Mouse (Mus musculus): Measurements from ENCODE around the gene Padi4. TPM values are rescaled to one million over a fixed set of nuclear protein-coding genes. Genes with fewer than 3 reads are reported as not detected.

Padi4 gene
- total and polyA plus RNA-seq, 3 experiments, result not detected

DNA sequence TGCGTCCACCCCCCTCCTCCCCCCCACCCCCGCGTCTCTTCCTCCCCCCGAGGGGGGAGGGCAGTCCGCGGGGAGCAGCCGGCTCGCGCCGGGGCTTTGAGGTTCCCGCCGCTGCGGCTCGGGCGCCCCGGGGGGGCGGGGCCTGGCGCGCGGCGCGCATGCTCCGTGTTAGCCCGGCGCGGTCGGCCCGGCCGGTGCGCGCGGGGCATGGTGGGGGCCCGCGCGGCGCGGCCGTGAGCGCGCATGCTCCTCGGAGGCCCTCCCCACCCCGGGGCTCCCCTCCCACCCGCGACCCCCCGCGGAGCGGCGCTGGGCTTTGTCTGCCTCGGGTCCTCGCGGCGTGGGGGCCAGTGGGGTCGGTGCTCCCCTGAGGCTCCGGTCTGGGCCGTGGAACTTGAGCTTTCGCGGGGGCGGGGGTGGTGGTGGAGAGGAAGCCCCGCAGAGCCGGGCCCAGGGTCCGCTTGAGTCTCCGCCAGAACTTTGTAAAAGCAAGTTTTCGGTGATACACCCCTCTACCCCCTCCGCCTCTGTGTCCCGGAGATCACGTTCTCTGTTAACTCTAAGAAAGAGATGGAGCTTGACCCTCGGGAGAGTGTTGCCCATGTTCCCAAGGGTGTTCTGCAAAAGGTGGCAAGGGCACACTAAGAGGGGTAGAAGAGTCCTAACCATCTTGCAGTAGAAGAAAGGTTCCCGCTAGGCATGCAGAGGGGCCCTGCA is 71.3 kb downstream of the Padi4 start:
- no peaks in the 10 kb centered on the region for H3K9me3 ChIP-seq (replicated peaks; ENCODE audit: low read length)
- H3K36me3 ChIP-seq (replicated peaks in 1 of 2; ENCODE audit: control insufficient read depth in 1 of 2, insufficient read depth in 1 of 2, low read length in 1 of 2), result peaks cover 37 to 49% of the 10 kb centered on the region in 2 experiments
- peak overlapping the region; percentile 92 for H3K9ac ChIP-seq (ENCODE audit: insufficient read depth, low read depth)
- H3K27me3 ChIP-seq (replicated peaks), result no peaks in the 10 kb centered on the region
- H3K79me2 ChIP-seq (replicated peaks; ENCODE audit: control insufficient read depth, extremely low read depth, insufficient read depth, poor library complexity, severe bottlenecking), result peaks cover 60% of the 10 kb centered on the region
- peak overlapping the region; percentile 91 for H3K4me2 ChIP-seq (ENCODE audit: insufficient read depth, low read depth, poor library complexity, severe bottlenecking)
- in situ Hi-C loops (cut with MboI; ENCODE audit: low pct_ligation_motif_present, low pct_unique_long_range_greater_than_20kb, low sequenced_read_pairs) (no loop called here), dilution Hi-C loops (cut with MboI; ENCODE audit: extremely low pct_ligation_motif_present, extremely low pct_unique_long_range_greater_than_20kb, low sequenced_read_pairs) (no loop called here)
- H3K4me3 ChIP-seq (replicated peaks in 1 of 3; ENCODE audit: low read depth in 2 of 3, low read length in 2 of 3, poor library complexity in 1 of 3), result peak overlapping the region; percentile 63 to 81 (median 78)
- peak; percentile 68 for DNase-seq (ENCODE audit: extremely low read depth)
- H3K4me1 ChIP-seq (ENCODE audit: control insufficient read depth in 1 of 2, insufficient read depth in 2 of 2), result peaks cover 18 to 60% of the 10 kb centered on the region in 2 experiments
- peak overlapping the region; percentile 3; the same call in 1 of the 2 replicates for H3K27ac ChIP-seq (ENCODE audit: insufficient read depth, low read depth)
- TF ChIP-seq NRF1 (IDR thresholded peaks at IDR 0.05; ENCODE audit: low read depth, low read length) (peak; percentile 87), ZC3H11A (IDR thresholded peaks at IDR 0.05; ENCODE audit: low read depth, low read length) (no peak)

DNA sequence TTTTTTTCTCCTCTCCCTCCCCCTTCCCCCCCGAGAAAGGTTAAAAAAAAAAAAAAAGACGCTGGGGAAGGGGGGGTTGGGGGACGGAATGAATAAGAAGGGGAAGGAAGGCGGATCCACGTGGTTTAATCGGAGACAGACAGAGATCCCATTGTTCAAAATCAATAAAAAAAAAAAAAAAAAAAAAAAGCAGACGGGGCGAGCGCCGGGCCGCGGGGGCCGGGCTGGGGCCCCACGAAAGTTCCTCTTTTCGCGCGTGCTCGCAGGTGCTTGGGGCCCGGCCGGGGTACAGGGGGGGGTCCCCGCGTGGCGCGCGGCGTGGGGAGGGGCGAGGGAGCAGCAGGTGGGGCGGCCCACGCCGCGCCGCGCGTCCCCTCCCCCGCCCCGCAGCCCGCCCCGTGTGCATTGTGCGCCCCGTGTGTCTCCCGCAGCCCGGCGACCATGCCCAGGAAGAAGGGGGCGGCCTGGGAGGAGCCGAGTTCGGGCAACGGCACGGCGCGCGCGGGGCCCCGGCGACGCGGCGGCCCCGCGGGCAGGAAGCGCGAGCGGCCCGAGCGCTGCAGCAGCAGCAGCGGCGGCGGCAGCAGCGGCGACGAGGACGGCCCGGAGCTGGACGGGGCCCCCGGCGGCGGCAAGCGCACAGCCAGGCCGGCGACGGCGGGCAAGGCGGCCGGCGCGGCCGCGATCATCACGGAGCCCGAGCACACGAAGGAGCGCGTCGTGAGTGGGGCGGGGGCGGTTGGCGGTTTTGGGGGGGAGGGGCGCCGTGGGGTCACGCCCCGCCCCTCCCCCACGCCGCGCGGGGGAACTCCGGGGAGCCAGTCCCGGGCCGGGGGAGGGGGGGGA is 72.1 kb downstream of the Padi4 start:
- peak overlapping the region; percentile 54 for H3K27ac ChIP-seq (ENCODE audit: insufficient read depth, low read depth)
- no peaks in the 10 kb centered on the region for H3K27me3 ChIP-seq (replicated peaks)
- in situ Hi-C loops (cut with MboI; ENCODE audit: low pct_ligation_motif_present, low pct_unique_long_range_greater_than_20kb, low sequenced_read_pairs), result no loop called here
- no peaks in the 10 kb centered on the region for H3K9me3 ChIP-seq (replicated peaks; ENCODE audit: low read length)
- peaks cover 18 to 54% of the 10 kb centered on the region in 2 experiments for H3K4me1 ChIP-seq (ENCODE audit: control insufficient read depth in 1 of 2, insufficient read depth in 2 of 2)
- peak; percentile 51 for DNase-seq (ENCODE audit: extremely low read depth)
- peak overlapping the region; percentile 63 to 95 (median 81) for H3K4me3 ChIP-seq (replicated peaks in 1 of 3; ENCODE audit: low read depth in 2 of 3, low read length in 2 of 3, poor library complexity in 1 of 3)
- H3K4me2 ChIP-seq (ENCODE audit: insufficient read depth, low read depth, poor library complexity, severe bottlenecking), result no peak overlapping the region
- peaks cover 52% of the 10 kb centered on the region for H3K79me2 ChIP-seq (replicated peaks; ENCODE audit: control insufficient read depth, extremely low read depth, insufficient read depth, poor library complexity, severe bottlenecking)
- H3K9ac ChIP-seq (ENCODE audit: insufficient read depth, low read depth), result peak overlapping the region; percentile 92
- peaks cover 29 to 40% of the 10 kb centered on the region in 2 experiments for H3K36me3 ChIP-seq (replicated peaks in 1 of 2; ENCODE audit: control insufficient read depth in 1 of 2, insufficient read depth in 1 of 2, low read length in 1 of 2)
- dilution Hi-C loops (cut with MboI; ENCODE audit: extremely low pct_ligation_motif_present, extremely low pct_unique_long_range_greater_than_20kb, low sequenced_read_pairs), result no loop called here
- no peak for TF ChIP-seq CTCF (conservative IDR thresholded peaks at IDR 0.05 in 1 of 2, IDR thresholded peaks at IDR 0.05 in 1 of 2; ENCODE audit: low read depth in 2 of 2, low read length in 2 of 2)
- no peak for TF ChIP-seq JUN (IDR thresholded peaks at IDR 0.05; ENCODE audit: insufficient read depth, low read depth, low read length)
- TF ChIP-seq JUND (conservative IDR thresholded peaks at IDR 0.05; ENCODE audit: low read depth, low read length), result no peak
- TF ChIP-seq MEF2A (IDR thresholded peaks at IDR 0.05; ENCODE audit: borderline replicate concordance, low read depth, low read length), result no peak; the same call in 1 of the 2 replicates
- TF ChIP-seq MYC (IDR thresholded peaks at IDR 0.05; ENCODE audit: low read depth, low read length), result 0 out of 2 replicates have a peak, but pooled peaks have one; percentile 12
- TF ChIP-seq UBTF (IDR thresholded peaks at IDR 0.05; ENCODE audit: low read depth, low read length), result no peak
- no peak; the same call in 1 of the 2 replicates for TF ChIP-seq MXI1 (IDR thresholded peaks at IDR 0.05; ENCODE audit: low read depth, low read length)
- TF ChIP-seq SMC3 (IDR thresholded peaks at IDR 0.05; ENCODE audit: low read depth, low read length), result no peak
- TF ChIP-seq PAX5 (IDR thresholded peaks at IDR 0.05; ENCODE audit: low read length), result no peak
- 0 out of 2 replicates have a peak, but pooled peaks have one; percentile 33 for TF ChIP-seq RCOR1 (conservative IDR thresholded peaks at IDR 0.05; ENCODE audit: low read depth, low read length)
- TF ChIP-seq ZNF384 (IDR thresholded peaks at IDR 0.05; ENCODE audit: low read depth, low read length), result peak; percentile 96
- 0 out of 2 replicates have a peak, but pooled peaks have one; percentile 21 for TF ChIP-seq TCF12 (IDR thresholded peaks at IDR 0.05; ENCODE audit: low read depth, low read length)
- no peak for TF ChIP-seq NELFE (IDR thresholded peaks at IDR 0.05; ENCODE audit: low read depth, low read length)
- 0 out of 2 replicates have a peak, but pooled peaks have one; percentile 6 for TF ChIP-seq ETS1 (conservative IDR thresholded peaks at IDR 0.05; ENCODE audit: low read depth, low read length)

All from CH12.LX (cell line).